Mouse (Mus musculus) MEL (cell line): Measurements from ENCODE around the gene Olfr476.

Source experiments
- CHD2 ChIP-seq: IDR thresholded peaks from 2 replicates; pipeline ENCODE4 v1.6.1; 2011; ENCODE audit warnings: low read length, improper control_type of control experiment
- POLR2A ChIP-seq, 2 experiments: IDR thresholded peaks; 2 replicates each; pipeline ENCODE4 v1.6.1; 2011 to 2012; ENCODE audit warnings: low read length in 2 of 2, mild to moderate bottlenecking in 2 of 2, control low read depth in 1 of 2, improper control_type of control experiment in 1 of 2, low read depth in 1 of 2, moderate library complexity in 1 of 2; ENCODE audit not compliant: control insufficient read depth in 1 of 2, insufficient read depth in 1 of 2, poor library complexity in 1 of 2
- POLR2AphosphoS5 ChIP-seq: IDR thresholded peaks from 2 replicates; pipeline ENCODE4 v1.6.1; 2012; ENCODE audit warnings: low read depth, borderline replicate concordance, mild to moderate bottlenecking, inconsistent platforms, low read length, moderate library complexity, mixed read lengths

GRCm38 (mm10) chr7:107930146-107930545, 34.5 kb upstream of the Olfr476 start, which contains the start of gene Olfr473:
- TF ChIP-seq POLR2AphosphoS5 = no peak
- TF ChIP-seq CHD2 = no peak
- TF ChIP-seq POLR2A (IDR thresholded peaks at IDR 0.05; ENCODE audit: control insufficient read depth in 1 of 2, insufficient read depth in 1 of 2, low read depth in 1 of 2, low read length in 2 of 2, poor library complexity in 1 of 2) = no peak
